Mouse (Mus musculus): ENCODE data around the gene Elp4. TPM values are rescaled to one million over a fixed set of nuclear protein-coding genes. Genes with fewer than 3 reads are reported as not detected.
A peak's percentile ranks its signal among the peaks of the same experiment; 100 is the strongest.

Elp4 gene
- polyA plus RNA-seq, 1 experiment from 2014 or later: 34.3 TPM

DNA sequence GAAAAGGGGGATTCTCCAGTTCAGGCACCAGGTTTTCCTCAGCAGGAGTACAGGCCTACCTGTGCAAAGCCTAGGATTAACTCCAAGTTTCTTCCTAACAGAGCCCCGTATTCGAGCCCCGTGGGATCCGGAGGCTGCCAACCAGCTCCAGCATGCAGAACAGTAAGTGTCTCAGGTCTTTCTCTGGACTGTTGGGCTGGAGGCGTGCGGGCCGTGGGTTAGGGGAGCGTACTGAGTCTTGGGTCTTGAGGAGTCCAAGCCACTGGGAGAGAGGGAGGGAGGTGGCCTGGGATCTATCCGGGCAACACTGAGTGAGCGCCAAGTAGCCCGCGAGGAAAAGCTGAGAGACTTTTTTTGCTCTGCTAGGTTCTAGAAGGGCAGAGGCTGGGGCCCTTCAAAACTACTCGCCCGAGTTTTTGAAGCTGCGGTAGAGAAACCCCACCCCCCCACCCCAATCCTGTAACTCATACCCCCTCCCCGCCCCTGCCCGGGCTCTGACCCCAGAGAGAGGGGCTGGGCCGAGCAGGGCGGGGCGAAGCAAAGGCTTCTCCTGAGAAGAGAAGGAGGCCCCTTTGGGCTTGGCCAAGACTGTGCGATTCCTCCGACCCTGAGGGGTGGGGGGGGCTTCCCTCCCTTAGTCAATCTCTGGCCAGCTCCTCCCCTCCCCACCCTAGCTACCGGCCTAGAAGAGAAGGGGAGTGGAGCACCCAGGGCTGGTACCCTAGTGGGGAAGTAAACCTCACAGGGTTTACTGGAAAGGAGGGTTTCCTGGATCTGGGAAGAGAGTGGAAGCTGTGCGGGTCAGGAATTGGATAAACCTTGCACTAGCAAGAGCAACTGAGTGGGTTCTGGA lies 224.0 kb downstream of the Elp4 start:
- no peak overlapping the region for H3K9ac ChIP-seq
- H3K4me2 ChIP-seq (replicated peaks): no peak overlapping the region
- peaks cover 26% of the 10 kb centered on the region for H3K4me1 ChIP-seq
- no peaks in the 10 kb centered on the region for H3K36me3 ChIP-seq
- H3K27ac ChIP-seq (replicated peaks): no peak overlapping the region
- no peaks in the 10 kb centered on the region for H3K9me3 ChIP-seq (replicated peaks)
- 2% methylated on average over 23 of the region's 24 CpGs for WGBS
- ATAC-seq (ENCODE audit: insufficient number of reproducible peaks, low FRiP score, low TSS enrichment, low read depth): peak; percentile 61
- H3K27me3 ChIP-seq: peaks cover 93% of the 10 kb centered on the region
- H3K4me3 ChIP-seq (replicated peaks): no peak overlapping the region

GRCm38 (mm10) chr2:105679331-105679730 lies 225.0 kb downstream of the Elp4 start:
- no peaks in the 10 kb centered on the region for H3K9me3 ChIP-seq (replicated peaks)
- H3K27me3 ChIP-seq: peaks cover 95% of the 10 kb centered on the region
- H3K4me1 ChIP-seq: peaks cover 36% of the 10 kb centered on the region
- no peak overlapping the region for H3K27ac ChIP-seq (replicated peaks)
- WGBS: 13% methylated on average over 2 of the region's 2 CpGs
- H3K36me3 ChIP-seq: no peaks in the 10 kb centered on the region
- no peak overlapping the region for H3K4me2 ChIP-seq (replicated peaks)
- H3K9ac ChIP-seq: no peak overlapping the region
- ATAC-seq (ENCODE audit: insufficient number of reproducible peaks, low FRiP score, low TSS enrichment, low read depth): no peak
- H3K4me3 ChIP-seq (replicated peaks): no peak overlapping the region

GRCm38 (mm10) chr2:105678880-105679321 lies 225.5 kb downstream of the Elp4 start:
- H3K4me1 ChIP-seq: peaks cover 40% of the 10 kb centered on the region
- no peaks in the 10 kb centered on the region for H3K9me3 ChIP-seq (replicated peaks)
- 5% methylated on average over 7 of the region's 7 CpGs for WGBS
- no peak overlapping the region for H3K27ac ChIP-seq (replicated peaks)
- no peaks in the 10 kb centered on the region for H3K36me3 ChIP-seq
- H3K4me2 ChIP-seq (replicated peaks): no peak overlapping the region
- no peak for ATAC-seq (ENCODE audit: insufficient number of reproducible peaks, low FRiP score, low TSS enrichment, low read depth)
- H3K9ac ChIP-seq: no peak overlapping the region
- peaks cover 96% of the 10 kb centered on the region for H3K27me3 ChIP-seq
- no peak overlapping the region for H3K4me3 ChIP-seq (replicated peaks)

GRCm38 (mm10) chr2:105678306-105678705 lies 226.1 kb downstream of the Elp4 start:
- no peaks in the 10 kb centered on the region for H3K9me3 ChIP-seq (replicated peaks)
- no peak overlapping the region for H3K9ac ChIP-seq
- H3K27me3 ChIP-seq: peaks cover 98% of the 10 kb centered on the region
- H3K36me3 ChIP-seq: no peaks in the 10 kb centered on the region
- 16% methylated on average over 4 of the region's 4 CpGs for WGBS
- peaks cover 44% of the 10 kb centered on the region for H3K4me1 ChIP-seq
- H3K4me2 ChIP-seq (replicated peaks): no peak overlapping the region
- no peak overlapping the region for H3K27ac ChIP-seq (replicated peaks)
- ATAC-seq (ENCODE audit: insufficient number of reproducible peaks, low FRiP score, low TSS enrichment, low read depth): no peak
- no peak overlapping the region for H3K4me3 ChIP-seq (replicated peaks)

DNA sequence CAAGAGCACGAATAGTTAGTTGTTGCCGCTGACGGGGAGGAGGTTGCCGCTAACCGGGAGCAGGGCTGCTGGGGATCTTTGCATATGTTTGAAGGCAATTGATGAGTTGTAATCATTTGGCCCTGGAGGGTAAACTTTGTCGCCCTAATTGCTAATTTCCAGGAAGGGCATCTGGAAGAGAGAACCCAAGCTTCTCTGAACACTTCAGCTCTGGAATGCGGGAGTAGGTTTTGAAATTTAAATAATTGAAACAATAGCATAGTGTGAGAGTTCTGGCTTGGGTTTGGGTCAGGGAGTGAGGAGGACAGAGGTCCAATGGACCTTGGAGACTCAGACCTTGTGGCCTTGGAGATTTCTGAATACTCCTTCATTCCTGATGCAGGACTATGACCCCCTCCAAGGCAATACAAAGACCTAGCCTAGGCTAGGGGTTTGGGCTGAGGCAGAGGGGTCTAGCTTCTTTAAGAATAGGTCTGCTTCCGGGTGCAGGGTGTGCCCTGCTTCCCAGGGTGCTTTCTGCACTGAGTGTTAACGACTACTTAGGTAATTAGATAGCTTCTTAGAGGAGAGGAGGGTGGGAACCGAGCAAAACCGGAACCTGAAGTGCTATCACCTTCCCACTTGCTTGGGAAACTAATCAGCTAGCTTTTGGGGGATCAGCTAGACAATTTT lies 226.8 kb downstream of the Elp4 start:
- Histone ChIP-seq H3K36me3 (no peaks in the 10 kb centered on the region), H3K9me3 (replicated peaks) (no peaks in the 10 kb centered on the region), H3K4me3 (replicated peaks) (no peak overlapping the region), H3K9ac (no peak overlapping the region), H3K4me2 (replicated peaks) (no peak overlapping the region), H3K4me1 (peaks cover 44% of the 10 kb centered on the region), H3K27ac (replicated peaks) (no peak overlapping the region), H3K27me3 (peaks cover 98% of the 10 kb centered on the region)
- WGBS: 2% methylated on average over 11 of the region's 11 CpGs
- ATAC-seq (ENCODE audit: insufficient number of reproducible peaks, low FRiP score, low TSS enrichment, low read depth): no peak

DNA sequence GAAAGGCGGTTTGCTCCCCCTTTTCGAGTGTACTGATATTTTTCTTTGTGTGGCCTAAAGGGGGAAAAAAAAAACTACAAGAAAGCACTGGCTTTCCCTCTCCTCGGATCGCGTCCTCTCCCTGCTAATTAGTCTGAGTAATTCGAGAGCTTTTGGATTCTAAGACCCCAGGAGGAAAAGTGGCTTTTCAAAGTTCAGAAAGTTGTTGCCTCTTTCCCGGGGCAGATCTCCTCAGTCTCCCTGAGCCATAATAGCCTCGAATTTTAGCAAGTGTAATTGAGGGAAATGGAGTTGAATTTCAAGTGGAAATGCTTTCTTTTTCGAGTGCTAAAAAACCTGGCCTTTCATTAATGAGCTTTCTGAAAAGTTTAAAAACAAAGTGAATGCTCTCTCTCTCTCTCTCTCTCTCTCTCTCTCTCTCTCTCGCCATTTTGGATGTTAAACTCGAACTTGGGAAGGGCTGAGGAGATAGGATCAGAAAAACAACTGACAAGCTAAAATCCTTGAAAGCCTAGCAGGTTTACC lies 227.4 kb downstream of the Elp4 start:
- H3K36me3 ChIP-seq: no peaks in the 10 kb centered on the region
- H3K4me2 ChIP-seq (replicated peaks): peak overlapping the region; percentile 58
- peaks cover 45% of the 10 kb centered on the region for H3K4me1 ChIP-seq
- H3K27me3 ChIP-seq: peaks cover 98% of the 10 kb centered on the region
- H3K4me3 ChIP-seq (replicated peaks): peak overlapping the region; percentile 35
- no peak overlapping the region for H3K27ac ChIP-seq (replicated peaks)
- under 1% methylated on average over 11 of the region's 11 CpGs for WGBS
- no peaks in the 10 kb centered on the region for H3K9me3 ChIP-seq (replicated peaks)
- H3K9ac ChIP-seq: no peak overlapping the region
- no peak for ATAC-seq (ENCODE audit: insufficient number of reproducible peaks, low FRiP score, low TSS enrichment, low read depth)

GRCm38 (mm10) chr2:105676080-105676908 lies 228.1 kb downstream of the Elp4 start:
- Histone ChIP-seq H3K4me3 (replicated peaks) (peak overlapping the region; percentile 35), H3K4me1 (peaks cover 42% of the 10 kb centered on the region), H3K27ac (replicated peaks) (no peak overlapping the region), H3K9ac (no peak overlapping the region), H3K4me2 (replicated peaks) (peak overlapping the region; percentile 58), H3K9me3 (replicated peaks) (no peaks in the 10 kb centered on the region), H3K36me3 (no peaks in the 10 kb centered on the region), H3K27me3 (peaks cover 97% of the 10 kb centered on the region)
- 0 out of 2 replicates have a peak, but pooled peaks have one; percentile 21 for ATAC-seq (ENCODE audit: insufficient number of reproducible peaks, low FRiP score, low TSS enrichment, low read depth)
- WGBS: under 1% methylated on average over 75 of the region's 77 CpGs

- under 1% methylated on average over 11 of the region's 11 CpGs for WGBS
Observed at GRCm38 (mm10) chr2:105675730-105676079, 228.7 kb downstream of the Elp4 start.

DNA sequence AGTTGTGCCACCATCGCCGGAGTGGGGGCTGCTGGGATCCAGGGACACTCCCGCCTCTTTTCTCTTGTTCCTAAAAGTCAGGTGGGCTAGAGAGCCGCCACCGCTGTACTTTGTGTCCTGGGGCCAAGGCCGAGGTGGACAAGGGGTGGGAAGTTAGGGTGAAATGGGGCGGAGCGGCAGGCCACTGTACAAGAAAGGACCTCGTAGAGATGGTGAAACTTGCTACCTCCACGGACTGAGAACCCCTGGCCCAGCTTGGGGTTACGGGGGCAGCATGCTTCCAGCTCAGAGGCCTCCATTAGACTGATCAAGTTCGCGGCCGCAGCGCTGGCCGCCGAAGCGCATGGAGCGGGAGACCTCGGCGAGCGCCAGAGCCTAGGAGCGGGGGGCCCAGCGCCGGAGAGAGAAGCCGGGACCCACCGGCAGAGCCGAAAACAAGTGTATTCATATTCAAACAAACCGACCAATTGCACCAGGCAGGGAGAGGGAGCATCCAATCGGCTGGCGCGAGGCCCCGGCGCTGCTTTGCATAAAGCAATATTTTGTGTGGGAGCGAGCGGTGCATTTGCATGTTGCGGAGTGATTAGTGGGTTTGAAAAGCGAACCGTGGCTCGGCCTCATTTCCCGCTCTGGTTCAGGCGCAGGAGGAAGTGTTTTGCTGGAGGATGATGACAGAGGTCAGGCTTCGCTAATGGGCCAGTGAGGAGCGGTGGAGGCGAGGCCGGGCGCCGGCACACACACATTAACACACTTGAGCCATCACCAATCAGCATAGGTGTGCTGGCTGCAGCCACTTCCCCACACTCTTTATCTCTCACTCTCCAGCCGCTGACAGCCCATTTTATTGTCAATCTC lies 229.3 kb downstream of the Elp4 start:
- H3K9me3 ChIP-seq (replicated peaks): no peaks in the 10 kb centered on the region
- peaks cover 39% of the 10 kb centered on the region for H3K4me1 ChIP-seq
- H3K4me2 ChIP-seq (replicated peaks): peak overlapping the region; percentile 58
- under 1% methylated on average over 49 of the region's 49 CpGs for WGBS
- ATAC-seq (ENCODE audit: insufficient number of reproducible peaks, low FRiP score, low TSS enrichment, low read depth): peak; percentile 66
- no peak overlapping the region for H3K27ac ChIP-seq (replicated peaks)
- peak overlapping the region; percentile 35 for H3K4me3 ChIP-seq (replicated peaks)
- no peaks in the 10 kb centered on the region for H3K36me3 ChIP-seq
- no peak overlapping the region for H3K9ac ChIP-seq
- peaks cover 97% of the 10 kb centered on the region for H3K27me3 ChIP-seq

More at GRCm38 (mm10) chr2:105675730-105676079, 228.7 kb downstream of the Elp4 start:
- H3K27me3 ChIP-seq: peaks cover 97% of the 10 kb centered on the region
- no peak overlapping the region for H3K27ac ChIP-seq (replicated peaks)
- H3K4me2 ChIP-seq (replicated peaks): peak overlapping the region; percentile 58
- peak overlapping the region; percentile 35 for H3K4me3 ChIP-seq (replicated peaks)
- ATAC-seq (ENCODE audit: insufficient number of reproducible peaks, low FRiP score, low TSS enrichment, low read depth): no peak
- H3K9me3 ChIP-seq (replicated peaks): no peaks in the 10 kb centered on the region
- peaks cover 39% of the 10 kb centered on the region for H3K4me1 ChIP-seq
- H3K9ac ChIP-seq: no peak overlapping the region
- H3K36me3 ChIP-seq: no peaks in the 10 kb centered on the region

All from embryonic facial prominence, embryonic 15.5 days (tissue).